Mouse (Mus musculus): ENCODE data around the gene Bmper. TPM values are rescaled to one million over a fixed set of nuclear protein-coding genes. Genes with fewer than 3 reads are reported as not detected.

The Bmper gene
- not detected in 2 replicates for polyA plus RNA-seq (2012)

DNA sequence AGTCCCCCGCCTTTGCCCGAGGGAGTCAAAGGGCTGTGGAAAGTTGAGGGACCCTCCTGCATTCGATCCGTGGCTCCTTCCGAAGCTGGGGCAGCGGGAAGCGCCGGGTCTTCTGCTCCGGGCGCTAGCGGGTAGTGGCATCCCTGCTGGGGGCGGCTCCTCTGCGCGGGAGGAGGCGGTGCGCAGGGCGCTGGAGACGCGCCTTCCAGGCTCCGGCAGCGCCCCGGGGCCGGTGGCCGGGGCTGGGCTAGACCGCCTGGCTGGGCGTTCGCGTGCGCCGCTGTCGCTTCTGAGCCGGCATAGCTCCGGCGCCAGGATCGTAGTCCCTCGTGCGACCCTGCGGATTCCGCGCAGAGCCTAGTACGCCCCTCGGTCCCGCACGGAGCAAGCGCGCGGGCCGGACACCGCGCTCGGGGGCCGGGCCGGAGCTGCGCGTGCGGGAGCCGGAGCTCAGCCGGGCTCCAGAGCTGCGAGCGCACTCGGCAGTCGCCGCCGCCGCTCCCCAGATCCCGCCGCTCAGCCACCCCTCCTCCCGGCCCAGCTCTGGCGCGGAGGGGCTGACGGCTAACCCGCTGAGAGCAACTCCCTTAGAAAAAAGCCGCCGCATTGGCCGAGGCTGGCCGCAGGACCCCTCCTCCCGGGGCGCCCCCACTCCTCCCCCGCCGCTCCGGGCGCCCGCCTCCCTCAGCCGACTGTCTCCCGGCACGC is at the start of gene Bmper:
Gene Bmper (plus strand): TSS at position 236 of the 708 bp plus-strand sequence.

Data from megakaryocyte-erythroid progenitor cell, adult 5 weeks (primary cell).